Mouse (Mus musculus): ENCODE measurements around the gene Lrpap1. TPM values are rescaled to one million over a fixed set of nuclear protein-coding genes. Genes with fewer than 3 reads are reported as not detected.

Gene Lrpap1
- total and polyA plus RNA-seq, 2 experiments from 2014 or later, result 99.3 to 150 TPM

GRCm38 (mm10) chr5:35120024-35120423 lies 14.5 kb upstream of the Lrpap1 start:
- no peak for TF ChIP-seq CTCF (IDR thresholded peaks at IDR 0.05; ENCODE audit: low read depth)
- H3K4me2 ChIP-seq (ENCODE audit: low read depth), result no peak overlapping the region
- H3K4me1 ChIP-seq (ENCODE audit: insufficient read depth), result no peaks in the 10 kb centered on the region
- H3K36me3 ChIP-seq (ENCODE audit: insufficient read depth), result no peaks in the 10 kb centered on the region
- 53% methylated on average over 8 of the region's 8 CpGs for WGBS
- H3K4me3 ChIP-seq (ENCODE audit: low read depth, low read length), result no peak overlapping the region
- H3K27ac ChIP-seq (ENCODE audit: low read depth, low read length), result no peak overlapping the region
- no peak overlapping the region for H3K9ac ChIP-seq
- H3K9me3 ChIP-seq (ENCODE audit: low read length), result no peaks in the 10 kb centered on the region
- DNase-seq (no peak), ATAC-seq (no peak)
- no peaks in the 10 kb centered on the region for H3K27me3 ChIP-seq (ENCODE audit: insufficient read depth, low read length)

DNA sequence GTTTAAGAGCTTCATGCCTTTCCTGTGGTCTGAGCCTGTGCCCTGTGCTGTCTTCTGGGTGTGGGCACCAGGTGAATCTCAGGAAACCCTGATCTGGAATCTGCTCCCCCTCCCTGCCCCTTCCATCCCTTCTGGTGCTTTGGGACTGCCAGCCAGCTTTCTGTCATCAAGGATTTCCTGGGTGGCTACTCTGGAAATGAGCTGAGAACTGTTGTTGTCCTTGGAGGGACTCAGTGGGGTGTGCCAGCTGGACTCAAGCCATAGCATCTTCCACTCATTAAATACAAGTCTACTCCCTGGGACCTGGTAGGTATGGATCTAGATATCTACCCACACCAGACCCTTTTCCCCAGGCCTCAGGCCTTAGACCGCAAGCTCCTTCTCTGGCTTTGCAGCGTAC lies 12.9 kb upstream of the Lrpap1 start:
- no peak for DNase-seq
- Histone ChIP-seq H3K27ac (ENCODE audit: low read depth, low read length) (no peak overlapping the region), H3K4me1 (ENCODE audit: insufficient read depth) (no peaks in the 10 kb centered on the region), H3K4me3 (ENCODE audit: low read depth, low read length) (no peak overlapping the region), H3K9ac (no peak overlapping the region), H3K9me3 (ENCODE audit: low read length) (no peaks in the 10 kb centered on the region), H3K36me3 (ENCODE audit: insufficient read depth) (no peaks in the 10 kb centered on the region), H3K4me2 (ENCODE audit: low read depth) (no peak overlapping the region), H3K27me3 (ENCODE audit: insufficient read depth, low read length) (no peaks in the 10 kb centered on the region)
- no peak for TF ChIP-seq CTCF (IDR thresholded peaks at IDR 0.05; ENCODE audit: low read depth)
- no peak for ATAC-seq
- WGBS, result 72% methylated on average over 2 of the region's 2 CpGs

- Histone ChIP-seq H3K36me3 (ENCODE audit: insufficient read depth) (no peaks in the 10 kb centered on the region), H3K4me2 (ENCODE audit: low read depth) (no peak overlapping the region), H3K9me3 (ENCODE audit: low read length) (no peaks in the 10 kb centered on the region), H3K27ac (ENCODE audit: low read depth, low read length) (no peak overlapping the region), H3K4me3 (ENCODE audit: low read depth, low read length) (no peak overlapping the region), H3K27me3 (ENCODE audit: insufficient read depth, low read length) (no peaks in the 10 kb centered on the region), H3K9ac (no peak overlapping the region), H3K4me1 (ENCODE audit: insufficient read depth) (no peaks in the 10 kb centered on the region)
- 60% methylated on average over 3 of the region's 3 CpGs for WGBS
- DNase-seq (no peak), ATAC-seq (no peak)
- TF ChIP-seq CTCF (IDR thresholded peaks at IDR 0.05; ENCODE audit: low read depth), result no peak
Observed at GRCm38 (mm10) chr5:35117633-35118032, 12.1 kb upstream of the Lrpap1 start.

GRCm38 (mm10) chr5:35116002-35116401 lies 10.4 kb upstream of the Lrpap1 start:
- Histone ChIP-seq H3K36me3 (ENCODE audit: insufficient read depth) (no peaks in the 10 kb centered on the region), H3K9me3 (ENCODE audit: low read length) (no peaks in the 10 kb centered on the region), H3K27ac (ENCODE audit: low read depth, low read length) (no peak overlapping the region), H3K4me1 (ENCODE audit: insufficient read depth) (no peaks in the 10 kb centered on the region), H3K27me3 (ENCODE audit: insufficient read depth, low read length) (no peaks in the 10 kb centered on the region), H3K9ac (no peak overlapping the region), H3K4me3 (ENCODE audit: low read depth, low read length) (no peak overlapping the region), H3K4me2 (ENCODE audit: low read depth) (no peak overlapping the region)
- no peak for TF ChIP-seq CTCF (IDR thresholded peaks at IDR 0.05; ENCODE audit: low read depth)
- no peak for ATAC-seq
- DNase-seq, result no peak
- WGBS, result 81% methylated on average over 3 of the region's 3 CpGs

GRCm38 (mm10) chr5:35112444-35112843 lies 6.9 kb upstream of the Lrpap1 start:
- TF ChIP-seq CTCF (IDR thresholded peaks at IDR 0.05; ENCODE audit: low read depth), result no peak
- no peaks in the 10 kb centered on the region for H3K4me1 ChIP-seq (ENCODE audit: insufficient read depth)
- no peak for DNase-seq
- WGBS, result 50% methylated on average over 4 of the region's 4 CpGs
- H3K36me3 ChIP-seq (ENCODE audit: insufficient read depth), result no peaks in the 10 kb centered on the region
- no peak overlapping the region for H3K4me3 ChIP-seq (ENCODE audit: low read depth, low read length)
- no peak overlapping the region for H3K27ac ChIP-seq (ENCODE audit: low read depth, low read length)
- no peaks in the 10 kb centered on the region for H3K9me3 ChIP-seq (ENCODE audit: low read length)
- no peaks in the 10 kb centered on the region for H3K27me3 ChIP-seq (ENCODE audit: insufficient read depth, low read length)
- no peak overlapping the region for H3K4me2 ChIP-seq (ENCODE audit: low read depth)
- no peak; the same call in 1 of the 2 replicates for ATAC-seq
- H3K9ac ChIP-seq, result no peak overlapping the region

- no peak; the same call in 1 of the 2 replicates for ATAC-seq
- H3K9ac ChIP-seq, result peak overlapping the region; percentile 90
- TF ChIP-seq CTCF (IDR thresholded peaks at IDR 0.05; ENCODE audit: low read depth), result no peak
- 6% methylated on average over 11 of the region's 11 CpGs for WGBS
- no peaks in the 10 kb centered on the region for H3K9me3 ChIP-seq (ENCODE audit: low read length)
- H3K4me2 ChIP-seq (ENCODE audit: low read depth), result peak overlapping the region; percentile 63
- peaks cover 17% of the 10 kb centered on the region for H3K36me3 ChIP-seq (ENCODE audit: insufficient read depth)
- no peaks in the 10 kb centered on the region for H3K27me3 ChIP-seq (ENCODE audit: insufficient read depth, low read length)
- H3K4me3 ChIP-seq (ENCODE audit: low read depth, low read length), result peak overlapping the region; percentile 87
- peak overlapping the region; percentile 89 for H3K27ac ChIP-seq (ENCODE audit: low read depth, low read length)
- no peak for DNase-seq
- H3K4me1 ChIP-seq (ENCODE audit: insufficient read depth), result peaks cover 13% of the 10 kb centered on the region
Observed at GRCm38 (mm10) chr5:35105922-35106298, 344 bp upstream of the Lrpap1 start.

DNA sequence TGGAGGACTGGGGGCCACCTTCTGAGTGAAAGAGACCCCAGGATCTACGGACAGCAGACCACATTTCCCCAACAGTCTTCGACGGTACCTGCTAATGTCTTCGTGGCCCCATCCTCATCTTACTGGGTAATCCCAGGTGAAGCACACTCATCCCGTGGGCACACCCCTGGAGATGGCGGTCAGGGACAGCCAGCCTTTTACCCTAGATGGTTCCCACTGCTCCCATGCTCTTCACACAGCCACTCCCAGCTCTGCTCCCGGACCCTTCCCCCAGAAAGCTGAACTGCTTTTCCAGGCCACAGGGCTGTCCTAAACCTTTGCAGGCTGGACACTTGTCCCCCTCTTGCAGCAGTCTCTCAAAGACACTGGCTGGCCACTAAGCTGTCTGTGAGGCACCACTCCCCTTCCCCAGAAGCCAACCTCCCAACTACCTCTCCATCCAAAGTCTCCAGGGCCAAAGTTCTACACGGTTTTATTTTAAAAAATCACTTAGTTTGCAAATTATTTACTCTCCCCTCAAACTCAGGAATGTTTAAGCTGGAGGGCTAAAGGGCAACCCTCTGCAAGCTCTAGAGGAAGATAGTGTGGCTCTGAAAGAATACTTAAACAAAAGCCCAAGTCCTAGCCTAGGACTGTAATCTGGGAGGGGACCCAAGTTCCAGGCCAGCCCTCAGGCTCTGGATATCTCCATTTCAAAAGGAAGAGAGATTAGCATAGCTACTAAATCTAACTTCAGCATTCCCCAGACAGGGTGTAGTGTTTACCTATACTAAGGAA lies 1.2 kb downstream of the Lrpap1 start:
- H3K4me2 ChIP-seq (ENCODE audit: low read depth), result peak overlapping the region; percentile 63
- TF ChIP-seq CTCF (IDR thresholded peaks at IDR 0.05; ENCODE audit: low read depth), result no peak
- peak overlapping the region; percentile 90 for H3K9ac ChIP-seq
- H3K4me3 ChIP-seq (ENCODE audit: low read depth, low read length), result peak overlapping the region; percentile 87
- peaks cover 13% of the 10 kb centered on the region for H3K4me1 ChIP-seq (ENCODE audit: insufficient read depth)
- 57% methylated on average over 8 of the region's 8 CpGs for WGBS
- no peak overlapping the region for H3K27ac ChIP-seq (ENCODE audit: low read depth, low read length)
- H3K36me3 ChIP-seq (ENCODE audit: insufficient read depth), result peaks cover 32% of the 10 kb centered on the region
- DNase-seq (no peak), ATAC-seq (no peak)
- no peaks in the 10 kb centered on the region for H3K9me3 ChIP-seq (ENCODE audit: low read length)
- H3K27me3 ChIP-seq (ENCODE audit: insufficient read depth, low read length), result no peaks in the 10 kb centered on the region

Data from forebrain, postnatal 0 days (tissue).